Mouse (Mus musculus) MEL (cell line): ENCODE data around the gene Zkscan17.

ENCODE experiments used
- CHD1 ChIP-seq: IDR thresholded peaks from 2 replicates; pipeline ENCODE4 v1.6.1; 2012; ENCODE audit warnings: low read depth, mild to moderate bottlenecking, inconsistent platforms, low read length, improper control_type of control experiment
- CTCF ChIP-seq, 3 experiments: IDR thresholded peaks in 2 of 3; conservative IDR thresholded peaks in 1 of 3; 2 replicates each; pipeline ENCODE4 v1.5.1; 2011 to 2012; ENCODE audit warnings: low read length in 3 of 3, low read depth in 2 of 3, mild to moderate bottlenecking in 2 of 3, improper control_type of control experiment in 1 of 3, inconsistent platforms in 1 of 3, mixed read lengths in 1 of 3, moderate library complexity in 1 of 3; ENCODE audit not compliant: control insufficient read depth in 1 of 3, insufficient read depth in 1 of 3, poor library complexity in 1 of 3, severe bottlenecking in 1 of 3
- E2F4 ChIP-seq: IDR thresholded peaks from 2 replicates; pipeline ENCODE4 v1.6.1; 2011; ENCODE audit warnings: low read depth, low read length, improper control_type of control experiment, borderline replicate concordance
- NELFE ChIP-seq: IDR thresholded peaks from 2 replicates; pipeline ENCODE4 v1.6.1; 2011; ENCODE audit warnings: low read depth, low read length, improper control_type of control experiment
- RAD21 ChIP-seq: IDR thresholded peaks from 2 replicates; pipeline ENCODE4 v1.6.1; 2011; ENCODE audit warnings: mild to moderate bottlenecking, low read depth, low read length, improper control_type of control experiment
- USF1 ChIP-seq: IDR thresholded peaks from 2 replicates; pipeline ENCODE4 v1.6.1; 2014; ENCODE audit warnings: low read depth, mild to moderate bottlenecking, inconsistent platforms, low read length, improper control_type of control experiment, moderate library complexity

DNA sequence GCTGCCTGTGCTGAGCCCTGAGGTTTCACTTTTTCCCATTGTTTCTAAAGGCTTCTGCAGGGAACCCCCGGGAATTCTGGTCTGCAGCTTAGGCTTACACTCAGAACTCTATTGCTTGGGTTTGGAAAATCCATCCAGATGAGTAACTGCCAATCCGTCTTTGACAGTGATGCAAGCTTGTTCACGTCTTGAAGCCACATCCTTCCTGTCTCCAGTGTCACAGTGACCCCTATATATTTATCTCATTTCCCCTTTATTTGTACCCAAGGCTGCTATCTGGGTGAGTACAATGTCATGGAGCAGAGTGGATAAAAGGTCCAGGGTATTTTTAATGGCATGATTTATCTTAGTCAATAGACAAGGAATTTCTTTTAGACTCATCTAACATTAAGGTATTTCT lies 14.8 kb upstream of the Zkscan17 start, which contains the start of gene Nlrp3:
- TF ChIP-seq E2F4 (no peak), CTCF (IDR thresholded peaks at IDR 0.05 in 2 of 3, conservative IDR thresholded peaks at IDR 0.05 in 1 of 3; ENCODE audit: control insufficient read depth in 1 of 3, insufficient read depth in 1 of 3, low read depth in 2 of 3, low read length in 3 of 3, poor library complexity in 1 of 3, severe bottlenecking in 1 of 3) (no peak), RAD21 (no peak), USF1 (no peak), CHD1 (no peak), NELFE (no peak)
